Mouse (Mus musculus): ENCODE measurements around the gene 4930595D18Rik. TPM values are rescaled to one million over a fixed set of nuclear protein-coding genes. Genes with fewer than 3 reads are reported as not detected.

4930595D18Rik gene
- polyA plus RNA-seq, 1 experiment from 2014 or later, result not detected

GRCm38 (mm10) chr12:111182378-111182777, 1.9 kb downstream of the 4930595D18Rik start:
- Histone ChIP-seq H3K9me3 (ENCODE audit: control insufficient read depth, low read length) (no peaks in the 10 kb centered on the region), H3K4me3 (ENCODE audit: low read depth, low read length) (no peak overlapping the region), H3K36me3 (ENCODE audit: control insufficient read depth, insufficient read depth, low read length) (0 out of 2 replicates have a peak, but pooled peaks cover 5% of the 10 kb centered on the region), H3K27ac (replicated peaks; ENCODE audit: low read depth, low read length) (no peak overlapping the region), H3K27me3 (replicated peaks; ENCODE audit: control insufficient read depth, insufficient read depth, low read length) (no peaks in the 10 kb centered on the region), H3K4me2 (ENCODE audit: low read depth, low read length) (no peak overlapping the region), H3K4me1 (ENCODE audit: control insufficient read depth, insufficient read depth, low read length) (no peaks in the 10 kb centered on the region), H3K9ac (ENCODE audit: low read depth, low read length) (no peak overlapping the region)
- WGBS, result 93% methylated on average over 6 of the region's 6 CpGs
- no peak for ATAC-seq (ENCODE audit: low read depth)
- DNase-seq (ENCODE audit: low spot score), result no peak

GRCm38 (mm10) chr12:111181848-111182247, 2.4 kb downstream of the 4930595D18Rik start:
- H3K4me2 ChIP-seq (ENCODE audit: low read depth, low read length), result no peak overlapping the region
- ATAC-seq (ENCODE audit: low read depth) (no peak), DNase-seq (ENCODE audit: low spot score) (no peak)
- 74% methylated on average over 5 of the region's 5 CpGs for WGBS
- H3K4me1 ChIP-seq (ENCODE audit: control insufficient read depth, insufficient read depth, low read length), result no peaks in the 10 kb centered on the region
- H3K27me3 ChIP-seq (replicated peaks; ENCODE audit: control insufficient read depth, insufficient read depth, low read length), result no peaks in the 10 kb centered on the region
- 0 out of 2 replicates have a peak, but pooled peaks cover 5% of the 10 kb centered on the region for H3K36me3 ChIP-seq (ENCODE audit: control insufficient read depth, insufficient read depth, low read length)
- no peak overlapping the region for H3K4me3 ChIP-seq (ENCODE audit: low read depth, low read length)
- no peak overlapping the region for H3K9ac ChIP-seq (ENCODE audit: low read depth, low read length)
- H3K9me3 ChIP-seq (ENCODE audit: control insufficient read depth, low read length), result no peaks in the 10 kb centered on the region
- no peak overlapping the region for H3K27ac ChIP-seq (replicated peaks; ENCODE audit: low read depth, low read length)

- Histone ChIP-seq H3K27ac (replicated peaks; ENCODE audit: low read depth, low read length) (no peak overlapping the region), H3K4me1 (ENCODE audit: control insufficient read depth, insufficient read depth, low read length) (no peaks in the 10 kb centered on the region), H3K36me3 (ENCODE audit: control insufficient read depth, insufficient read depth, low read length) (0 out of 2 replicates have a peak, but pooled peaks cover 14% of the 10 kb centered on the region), H3K27me3 (replicated peaks; ENCODE audit: control insufficient read depth, insufficient read depth, low read length) (no peaks in the 10 kb centered on the region), H3K4me3 (ENCODE audit: low read depth, low read length) (no peak overlapping the region), H3K4me2 (ENCODE audit: low read depth, low read length) (no peak overlapping the region), H3K9ac (ENCODE audit: low read depth, low read length) (no peak overlapping the region), H3K9me3 (ENCODE audit: control insufficient read depth, low read length) (no peaks in the 10 kb centered on the region)
- WGBS, result 74% methylated on average over 4 of the region's 4 CpGs
- DNase-seq (ENCODE audit: low spot score) (no peak), ATAC-seq (ENCODE audit: low read depth) (no peak)
These were observed 5.5 kb downstream of the 4930595D18Rik start for GRCm38 (mm10) chr12:111178772-111179171.

GRCm38 (mm10) chr12:111168891-111169290, 15.4 kb downstream of the 4930595D18Rik start:
- H3K27ac ChIP-seq (replicated peaks; ENCODE audit: low read depth, low read length), result no peak overlapping the region
- H3K36me3 ChIP-seq (ENCODE audit: control insufficient read depth, insufficient read depth, low read length), result peaks cover 6% of the 10 kb centered on the region; the same call in 1 of the 2 replicates
- no peak overlapping the region for H3K4me3 ChIP-seq (ENCODE audit: low read depth, low read length)
- no peaks in the 10 kb centered on the region for H3K27me3 ChIP-seq (replicated peaks; ENCODE audit: control insufficient read depth, insufficient read depth, low read length)
- DNase-seq (ENCODE audit: low spot score) (no peak), ATAC-seq (ENCODE audit: low read depth) (no peak)
- WGBS, result 82% methylated on average over 4 of the region's 4 CpGs
- peaks cover 12% of the 10 kb centered on the region for H3K4me1 ChIP-seq (ENCODE audit: control insufficient read depth, insufficient read depth, low read length)
- no peak overlapping the region for H3K4me2 ChIP-seq (ENCODE audit: low read depth, low read length)
- H3K9ac ChIP-seq (ENCODE audit: low read depth, low read length), result no peak overlapping the region
- no peaks in the 10 kb centered on the region for H3K9me3 ChIP-seq (ENCODE audit: control insufficient read depth, low read length)

GRCm38 (mm10) chr12:111166681-111167289, 17.5 kb downstream of the 4930595D18Rik start:
- DNase-seq (ENCODE audit: low spot score) (no peak), ATAC-seq (ENCODE audit: low read depth) (peak; percentile 6; the same call in 1 of the 2 replicates)
- Histone ChIP-seq H3K27ac (replicated peaks; ENCODE audit: low read depth, low read length) (peak overlapping the region; percentile 85), H3K36me3 (ENCODE audit: control insufficient read depth, insufficient read depth, low read length) (no peaks in the 10 kb centered on the region), H3K9ac (ENCODE audit: low read depth, low read length) (peak overlapping the region; percentile 89), H3K9me3 (ENCODE audit: control insufficient read depth, low read length) (no peaks in the 10 kb centered on the region), H3K4me3 (ENCODE audit: low read depth, low read length) (peak overlapping the region; percentile 87), H3K4me1 (ENCODE audit: control insufficient read depth, insufficient read depth, low read length) (peaks cover 14% of the 10 kb centered on the region), H3K4me2 (ENCODE audit: low read depth, low read length) (peak overlapping the region; percentile 92), H3K27me3 (replicated peaks; ENCODE audit: control insufficient read depth, insufficient read depth, low read length) (no peaks in the 10 kb centered on the region)
- WGBS, result under 1% methylated on average over 34 of the region's 48 CpGs

GRCm38 (mm10) chr12:111165831-111166591, 18.3 kb downstream of the 4930595D18Rik start, which contains the start of gene Traf3:
TSS of gene Traf3 (plus strand) at chr12:111166370.
- Histone ChIP-seq H3K9me3 (ENCODE audit: control insufficient read depth, low read length) (no peaks in the 10 kb centered on the region), H3K9ac (ENCODE audit: low read depth, low read length) (peak within 1 kb of the TSS; percentile 89), H3K27ac (replicated peaks; ENCODE audit: low read depth, low read length) (peak within 1 kb of the TSS; percentile 85), H3K36me3 (ENCODE audit: control insufficient read depth, insufficient read depth, low read length) (no peaks in the 10 kb centered on the region), H3K4me2 (ENCODE audit: low read depth, low read length) (peak within 1 kb of the TSS; percentile 92), H3K27me3 (replicated peaks; ENCODE audit: control insufficient read depth, insufficient read depth, low read length) (no peaks in the 10 kb centered on the region), H3K4me1 (ENCODE audit: control insufficient read depth, insufficient read depth, low read length) (peaks cover 14% of the 10 kb centered on the region), H3K4me3 (ENCODE audit: low read depth, low read length) (peak within 1 kb of the TSS; percentile 87)
- ATAC-seq (ENCODE audit: low read depth) (peak; percentile 37), DNase-seq (ENCODE audit: low spot score) (peak; percentile 80)
- WGBS, result 22% methylated on average over 15 of the region's 105 CpGs

GRCm38 (mm10) chr12:111165146-111165812, 19.0 kb downstream of the 4930595D18Rik start:
- Histone ChIP-seq H3K27ac (replicated peaks; ENCODE audit: low read depth, low read length) (peak overlapping the region; percentile 85), H3K9ac (ENCODE audit: low read depth, low read length) (peak overlapping the region; percentile 89; the same call in 1 of the 2 replicates), H3K27me3 (replicated peaks; ENCODE audit: control insufficient read depth, insufficient read depth, low read length) (no peaks in the 10 kb centered on the region), H3K4me1 (ENCODE audit: control insufficient read depth, insufficient read depth, low read length) (peaks cover 14% of the 10 kb centered on the region), H3K36me3 (ENCODE audit: control insufficient read depth, insufficient read depth, low read length) (no peaks in the 10 kb centered on the region), H3K9me3 (ENCODE audit: control insufficient read depth, low read length) (no peaks in the 10 kb centered on the region), H3K4me2 (ENCODE audit: low read depth, low read length) (peak overlapping the region; percentile 92), H3K4me3 (ENCODE audit: low read depth, low read length) (peak overlapping the region; percentile 87)
- DNase-seq (ENCODE audit: low spot score) (peak; percentile 34), ATAC-seq (ENCODE audit: low read depth) (no peak)
- WGBS, result 67% methylated on average over 10 of the region's 10 CpGs

- 5% methylated on average over 13 of the region's 13 CpGs for WGBS
- ATAC-seq (ENCODE audit: low read depth) (peak; percentile 90), DNase-seq (ENCODE audit: low spot score) (peak; percentile 97)
- Histone ChIP-seq H3K4me1 (ENCODE audit: control insufficient read depth, insufficient read depth, low read length) (peaks cover 20% of the 10 kb centered on the region), H3K27me3 (replicated peaks; ENCODE audit: control insufficient read depth, insufficient read depth, low read length) (no peaks in the 10 kb centered on the region), H3K4me3 (ENCODE audit: low read depth, low read length) (peak overlapping the region; percentile 33), H3K9ac (ENCODE audit: low read depth, low read length) (peak overlapping the region; percentile 59), H3K27ac (replicated peaks; ENCODE audit: low read depth, low read length) (peak overlapping the region; percentile 85), H3K36me3 (ENCODE audit: control insufficient read depth, insufficient read depth, low read length) (no peaks in the 10 kb centered on the region), H3K9me3 (ENCODE audit: control insufficient read depth, low read length) (no peaks in the 10 kb centered on the region), H3K4me2 (ENCODE audit: low read depth, low read length) (peak overlapping the region; percentile 64)
These were observed 20.0 kb downstream of the 4930595D18Rik start for GRCm38 (mm10) chr12:111164310-111164751.
